Mouse (Mus musculus) midbrain, postnatal 0 days (tissue): ENCODE results near the gene Sh3glb1. TPM values are rescaled to one million over a fixed set of nuclear protein-coding genes. Genes with fewer than 3 reads are reported as not detected.
"Not testable (repeated sequence)": the region's sequence is repeated elsewhere in the genome, so short reads cannot be mapped to it uniquely, and the experiment has no call there.

Source experiments
- ATAC-seq: fragments of 200-750 bp; cut with Nextera tagmentation; 2 replicates; pipeline ENCODE4 v1.8.0; 2017; ENCODE audit warnings: moderate number of reproducible peaks, mild to moderate bottlenecking, moderate TSS enrichment, moderate library complexity; ENCODE audit not compliant: low FRiP score
- DNase-seq: peaks from one replicate; pipeline ENCODE4 v3.0.0-alpha.2; 2015; ENCODE audit warnings: low spot score
- H3K27ac ChIP-seq: fragments of 300-500 bp; sonication (generic); 2 replicates; pipeline ENCODE4 v1.5.1; 2014; ENCODE audit warnings: low read depth, mild to moderate bottlenecking, low read length, mixed read lengths
- H3K27me3 ChIP-seq: fragments of 300-500 bp; sonication (generic); 2 replicates; pipeline ENCODE4 v1.6.1; 2014; ENCODE audit warnings: low read length, control low read depth, mixed read lengths; ENCODE audit not compliant: insufficient read depth
- H3K36me3 ChIP-seq: fragments of 300-500 bp; sonication (generic); 2 replicates; pipeline ENCODE4 v1.6.1; 2014; ENCODE audit warnings: low read length, control low read depth, mixed read lengths; ENCODE audit not compliant: insufficient read depth
- H3K4me1 ChIP-seq: fragments of 300-500 bp; sonication (generic); 2 replicates; pipeline ENCODE4 v1.6.1; 2014; ENCODE audit warnings: mild to moderate bottlenecking, control low read depth, antibody characterized with exemption, low read length, mixed read lengths; ENCODE audit not compliant: insufficient read depth
- H3K4me2 ChIP-seq: fragments of 300-500 bp; sonication (generic); 2 replicates; pipeline ENCODE4 v1.6.1; 2014; ENCODE audit warnings: low read depth, mild to moderate bottlenecking, low read length, mixed read lengths; ENCODE audit not compliant: poor library complexity, severe bottlenecking
- H3K4me3 ChIP-seq: fragments of 300-500 bp; sonication (generic); 2 replicates; pipeline ENCODE4 v1.5.1; 2014; ENCODE audit warnings: low read depth, mild to moderate bottlenecking, low read length, moderate library complexity
- H3K9ac ChIP-seq: fragments of 300-500 bp; sonication (generic); replicated peaks from 2 replicates; pipeline ENCODE4 v1.6.1; 2014; ENCODE audit warnings: mild to moderate bottlenecking, low read length, moderate library complexity, mixed read lengths; ENCODE audit not compliant: poor library complexity, severe bottlenecking
- H3K9me3 ChIP-seq: fragments of 300-500 bp; sonication (generic); 2 replicates; pipeline ENCODE4 v1.6.1; 2016; ENCODE audit warnings: low read length, control low read depth
- CTCF ChIP-seq: IDR thresholded peaks from 2 replicates; pipeline ENCODE4 v1.5.1; 2016; ENCODE audit warnings: antibody characterized with exemption, mild to moderate bottlenecking
- WGBS: fragments of 180-500 bp; shearing (Covaris S2); extraction: QIAGEN DNeasy Blood & Tissue Kit; methylation state at CpG from one replicate; pipeline ENCODE4 v1.1.7; 2014; 5-methylcytosine and 5-hydroxymethylcytosine counted together
- polyA plus RNA-seq: library from polyadenylated mRNA; unstranded; fragments of >200 nt; fragmentation: Nextera tagmentation; extraction: Ambion mirVana; gene quantifications from 2 replicates; pipeline ENCODE4 v1.2.1, GENCODE M21; 2015
- total RNA-seq: library from RNA; depleted of rRNA; stranded (reverse); fragments of >200 nt; gene quantifications from 2 replicates; pipeline ENCODE4 v1.2.3, GENCODE M21; 2014; rRNA removed

Sh3glb1 gene
- total RNA-seq (96.5 and 111 TPM in 2 replicates), polyA plus RNA-seq (109 and 130 TPM in 2 replicates)

GRCm38 (mm10) chr3:144719901-144720747 lies at the start of gene Sh3glb1:
Sh3glb1 (minus strand) TSS chr3:144720335.
- H3K27me3 ChIP-seq = no peaks in the 10 kb centered on the region
- TF ChIP-seq CTCF = peak; percentile 98
- H3K9me3 ChIP-seq = no peaks in the 10 kb centered on the region
- DNase-seq = peak; percentile 93
- ATAC-seq = peak; percentile 92
- H3K9ac ChIP-seq = peak within 1 kb of the TSS; percentile 97
- peak within 1 kb of the TSS; percentile 83 for H3K4me2 ChIP-seq
- WGBS = under 1% methylated on average over 66 of the region's 98 CpGs
- H3K27ac ChIP-seq = peak within 1 kb of the TSS; percentile 94
- peaks cover 6% of the 10 kb centered on the region for H3K4me1 ChIP-seq
- no peaks in the 10 kb centered on the region for H3K36me3 ChIP-seq
- peak within 1 kb of the TSS; percentile 90 for H3K4me3 ChIP-seq

GRCm38 (mm10) chr3:144765161-144765560 lies 45.0 kb upstream of the Sh3glb1 start:
- no peak overlapping the region for H3K4me2 ChIP-seq
- ATAC-seq (no peak), DNase-seq (no peak)
- H3K9ac ChIP-seq = no peak overlapping the region
- no peaks in the 10 kb centered on the region for H3K27me3 ChIP-seq
- WGBS = 84% methylated on average over 4 of the region's 4 CpGs
- no peaks in the 10 kb centered on the region for H3K36me3 ChIP-seq
- no peaks in the 10 kb centered on the region for H3K9me3 ChIP-seq
- no peak overlapping the region for H3K27ac ChIP-seq
- no peak overlapping the region for H3K4me3 ChIP-seq
- no peak for TF ChIP-seq CTCF
- H3K4me1 ChIP-seq = no peaks in the 10 kb centered on the region

- no peak for TF ChIP-seq CTCF
- H3K4me2 ChIP-seq = no peak overlapping the region
- no peak overlapping the region for H3K9ac ChIP-seq
- H3K36me3 ChIP-seq = no peaks in the 10 kb centered on the region
- ATAC-seq (no peak), DNase-seq (no peak)
- no peak overlapping the region for H3K27ac ChIP-seq
- 85% methylated on average over 6 of the region's 6 CpGs for WGBS
- no peaks in the 10 kb centered on the region for H3K4me1 ChIP-seq
- no peaks in the 10 kb centered on the region for H3K9me3 ChIP-seq
- H3K27me3 ChIP-seq = no peaks in the 10 kb centered on the region
- no peak overlapping the region for H3K4me3 ChIP-seq
Observed at GRCm38 (mm10) chr3:144761454-144761853, 41.3 kb upstream of the Sh3glb1 start.

- no peak for TF ChIP-seq CTCF
Observed at GRCm38 (mm10) chr3:144760592-144761309, 40.6 kb upstream of the Sh3glb1 start, which contains the start of gene Clca3a1. Clca3a1 (minus strand) TSS chr3:144760977.

GRCm38 (mm10) chr3:144759719-144760118 lies 39.6 kb upstream of the Sh3glb1 start:
- no peak for DNase-seq
- no peak overlapping the region for H3K9ac ChIP-seq
- no peaks in the 10 kb centered on the region for H3K36me3 ChIP-seq
- no peak overlapping the region for H3K4me3 ChIP-seq
- H3K4me2 ChIP-seq = no peak overlapping the region
- no peak for TF ChIP-seq CTCF
- no peaks in the 10 kb centered on the region for H3K4me1 ChIP-seq
- no peaks in the 10 kb centered on the region for H3K27me3 ChIP-seq
- no peak for ATAC-seq
- WGBS = 88% methylated on average over 3 of the region's 3 CpGs
- H3K9me3 ChIP-seq = no peaks in the 10 kb centered on the region
- H3K27ac ChIP-seq = no peak overlapping the region

More at GRCm38 (mm10) chr3:144760592-144761309, 40.6 kb upstream of the Sh3glb1 start, which contains the start of gene Clca3a1:
- H3K27me3 ChIP-seq = no peaks in the 10 kb centered on the region
- WGBS = 85% methylated on average over 10 of the region's 11 CpGs
- no peak within 1 kb of the TSS for H3K4me3 ChIP-seq
- no peaks in the 10 kb centered on the region for H3K4me1 ChIP-seq
- no peaks in the 10 kb centered on the region for H3K36me3 ChIP-seq
- DNase-seq (no peak), ATAC-seq (no peak)
- no peaks in the 10 kb centered on the region for H3K9me3 ChIP-seq
- H3K9ac ChIP-seq = no peak within 1 kb of the TSS
- no peak within 1 kb of the TSS for H3K4me2 ChIP-seq
- no peak within 1 kb of the TSS for H3K27ac ChIP-seq

- DNase-seq, H3K27me3 ChIP-seq, H3K9ac ChIP-seq, H3K27ac ChIP-seq, H3K9me3 ChIP-seq, H3K36me3 ChIP-seq, H3K4me2 ChIP-seq, H3K4me3 ChIP-seq, ATAC-seq, H3K4me1 ChIP-seq: not testable (repeated sequence)
- 84% methylated on average over 8 of the region's 8 CpGs for WGBS
Observed at GRCm38 (mm10) chr3:144756103-144756502, 36.0 kb upstream of the Sh3glb1 start.
